Mouse (Mus musculus) skeletal muscle tissue, adult 2 months (tissue): ENCODE results near the gene Gm38392.
A peak's percentile ranks its signal among the peaks of the same experiment; 100 is the strongest.
"Not testable (repeated sequence)": the region's sequence is repeated elsewhere in the genome, so short reads cannot be mapped to it uniquely, and the experiment has no call there.

Experiments
- DNase-seq: peaks from one replicate; pipeline ENCODE4 v3.0.0-alpha.2; 2012; ENCODE audit warnings: low read depth, low spot score

The Gm38392 gene

GRCm38 (mm10) chr3:88287110-88287509 lies at the start of gene Gm38392:
TSS of gene Gm38392 (minus strand) at chr3:88287210.
- no peak for DNase-seq

GRCm38 (mm10) chr3:88336058-88337013 lies 49.3 kb upstream of the Gm38392 start, which contains the start of the genes Tmem79 and Smg5:
TSS of gene Tmem79 (minus strand) at chr3:88336148.
TSS of gene Smg5 (plus strand) at chr3:88336260.
- peak; percentile 98 for DNase-seq

DNA sequence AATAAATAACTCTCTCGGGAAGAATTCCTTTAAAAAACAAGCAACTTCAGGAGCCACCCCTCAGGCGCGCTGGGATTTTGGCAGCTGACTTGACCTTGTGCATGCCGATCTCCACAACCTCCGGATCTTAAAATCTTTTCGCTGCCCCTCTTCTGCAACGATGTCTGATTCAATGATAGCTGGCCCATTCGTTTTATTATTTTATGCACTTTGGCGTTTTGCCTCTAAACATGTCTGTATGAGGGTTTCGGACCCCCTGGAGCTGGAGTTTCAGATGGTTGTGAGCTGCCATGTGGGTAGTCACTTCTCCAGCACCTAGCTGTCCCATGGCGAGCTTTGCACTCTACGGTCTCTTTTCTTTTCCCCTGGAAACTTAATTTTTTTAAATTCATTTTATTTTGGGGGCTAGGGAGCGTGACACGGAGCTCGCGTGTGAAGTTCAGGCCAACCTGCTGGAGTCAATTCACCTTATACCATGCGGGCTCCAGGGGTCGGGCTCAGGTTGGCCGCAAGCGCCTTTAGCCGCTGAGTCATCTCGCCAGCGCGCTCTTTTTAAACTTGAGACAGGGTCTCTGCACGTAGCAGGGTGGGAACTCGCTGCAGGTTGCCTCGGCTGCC lies 48.5 kb upstream of the Gm38392 start:
- peak; percentile 15 for DNase-seq

DNA sequence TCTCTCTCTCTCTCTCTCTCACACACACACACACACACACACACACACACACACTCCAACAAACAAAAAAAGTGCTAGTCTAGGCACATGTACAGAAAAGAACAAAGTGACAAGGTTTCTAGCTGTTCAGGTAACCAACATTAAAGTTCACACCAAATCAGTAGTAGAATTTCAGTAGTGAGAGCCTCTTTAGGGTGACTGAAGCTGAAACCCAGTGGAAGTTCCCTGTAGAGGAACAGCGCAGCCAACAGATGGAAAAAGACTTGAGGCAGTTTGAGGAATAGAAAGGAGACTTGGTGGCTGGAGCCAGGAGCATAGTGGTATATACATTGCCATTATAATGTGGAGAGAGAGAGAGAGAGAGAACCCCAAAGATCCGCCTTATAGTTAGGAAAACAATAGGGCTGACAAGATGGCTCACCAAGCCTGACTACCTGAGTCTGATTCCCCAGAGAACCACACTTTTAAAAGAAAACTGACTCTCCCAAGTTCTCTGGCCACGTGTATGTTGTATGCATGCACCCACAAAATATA lies 48.0 kb upstream of the Gm38392 start:
- DNase-seq, result no peak

GRCm38 (mm10) chr3:88334029-88334658 lies 47.1 kb upstream of the Gm38392 start:
- DNase-seq, result no peak

GRCm38 (mm10) chr3:88331282-88331681 lies 44.3 kb upstream of the Gm38392 start:
- DNase-seq, result no peak

DNA sequence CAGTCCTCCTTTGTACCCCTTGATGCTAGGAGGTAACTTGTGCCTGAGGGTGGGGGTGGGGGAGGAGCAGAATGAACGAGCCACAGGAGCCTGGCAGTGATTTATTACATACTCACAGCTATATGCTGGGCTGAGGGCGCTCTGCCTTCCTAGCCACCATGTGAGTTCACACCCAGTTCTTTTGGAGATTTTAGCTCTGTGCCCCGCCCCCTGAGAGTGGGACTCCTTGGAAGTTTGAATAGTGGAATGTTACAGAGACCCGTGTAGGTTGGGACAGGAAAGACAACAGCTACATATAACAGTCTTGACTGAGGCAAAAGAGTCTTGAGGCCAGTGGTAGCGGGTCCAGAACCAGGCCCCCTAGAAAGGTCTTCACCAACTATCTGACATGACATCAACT lies 41.9 kb upstream of the Gm38392 start:
- no peak for DNase-seq

- DNase-seq, result peak; percentile 65
Measured at GRCm38 (mm10) chr3:88324951-88325405, 38.0 kb upstream of the Gm38392 start, which contains the start of gene Glmp. TSS of gene Glmp (plus strand) at chr3:88325023.

DNA sequence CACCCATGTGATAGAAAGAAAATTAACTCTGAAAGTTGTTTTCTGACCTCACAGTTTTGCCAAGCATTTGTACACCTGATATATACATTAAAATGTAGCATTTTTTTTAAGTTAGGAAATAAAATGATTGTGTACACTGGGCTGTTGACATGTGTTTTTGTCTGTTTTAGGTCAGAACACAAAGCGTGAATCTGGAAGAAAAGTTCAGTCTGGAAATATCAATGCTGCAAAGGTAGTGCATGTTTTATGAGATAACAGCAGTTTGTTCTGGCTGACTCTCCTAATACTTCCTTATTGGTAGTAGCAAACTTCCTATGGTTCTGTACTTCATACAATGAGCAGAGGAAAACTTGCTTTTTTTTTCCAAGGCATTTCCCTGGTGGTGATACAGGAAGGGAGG lies 12.2 kb upstream of the Gm38392 start:
- DNase-seq, result no peak

- peak; percentile 5 for DNase-seq
Measured at GRCm38 (mm10) chr3:88297321-88297851, 10.4 kb upstream of the Gm38392 start.

GRCm38 (mm10) chr3:88296561-88297318 lies 9.7 kb upstream of the Gm38392 start, which contains the start of the genes Tsacc and Cct3:
TSS of gene Tsacc (minus strand) at chr3:88296999.
TSS of gene Cct3 (plus strand) at chr3:88297116.
- peak; percentile 99 for DNase-seq

DNA sequence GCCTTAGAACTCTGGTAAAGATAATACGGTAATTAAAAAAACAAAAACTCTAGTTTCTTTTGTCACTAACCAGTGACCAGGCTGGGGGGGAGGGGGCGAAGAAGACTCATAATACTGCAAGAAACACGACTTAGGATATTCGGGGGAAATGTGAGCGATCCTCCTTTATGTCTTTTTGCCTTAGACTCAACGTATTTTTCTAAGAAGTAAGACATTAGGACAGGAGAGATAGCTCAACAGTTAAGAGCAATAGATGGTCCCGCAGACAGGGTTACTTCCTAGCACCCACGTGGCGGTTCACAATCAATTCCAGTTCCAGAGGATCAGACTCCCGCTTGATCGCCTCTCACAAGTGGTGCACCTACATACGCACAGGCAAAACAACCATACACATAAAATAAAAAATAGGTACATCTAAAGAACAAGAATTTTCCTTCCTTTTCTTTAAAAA lies 9.1 kb upstream of the Gm38392 start:
- no peak for DNase-seq

DNA sequence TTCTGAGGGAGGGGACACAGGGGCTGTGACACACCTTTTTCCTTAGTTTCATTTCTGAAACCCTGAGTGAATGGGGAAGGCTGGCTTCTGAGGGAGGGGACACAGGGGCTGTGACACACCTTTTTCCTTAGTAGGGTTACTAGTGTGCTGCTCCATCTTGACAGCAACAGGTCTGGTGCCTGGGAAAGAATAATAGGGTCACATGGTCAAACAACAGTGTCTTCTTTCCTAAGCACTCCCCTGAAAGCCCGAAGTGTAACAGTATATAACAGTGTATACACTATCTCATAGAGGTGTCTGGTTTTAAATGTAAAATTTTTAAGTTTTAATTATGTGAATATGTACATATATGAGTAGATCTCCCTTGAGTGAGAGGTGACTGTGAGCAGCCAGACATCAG lies 8.3 kb upstream of the Gm38392 start:
- not testable (repeated sequence) for DNase-seq

DNA sequence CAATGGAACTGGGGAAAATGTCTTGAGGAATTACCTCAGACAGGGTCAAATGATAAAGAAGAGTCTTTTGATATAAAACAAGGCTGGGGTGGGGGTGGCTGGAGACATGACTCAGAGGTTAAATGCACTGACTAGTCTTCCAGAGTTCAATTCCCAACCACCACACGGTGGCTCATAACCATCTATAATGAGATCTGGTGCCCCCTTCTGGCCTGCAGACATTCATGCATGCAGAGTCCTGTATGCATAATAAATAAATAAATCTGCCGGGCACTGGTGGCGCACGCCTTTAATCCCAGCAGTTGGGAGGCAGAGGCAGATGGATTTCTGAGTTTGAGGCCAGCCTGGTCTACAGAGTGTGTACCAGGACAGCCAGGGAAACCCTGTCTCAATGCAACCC lies 5.0 kb upstream of the Gm38392 start:
- DNase-seq, result no peak

- DNase-seq, result not testable (repeated sequence)
Measured at GRCm38 (mm10) chr3:88288133-88288713, 1.2 kb upstream of the Gm38392 start.

GRCm38 (mm10) chr3:88285565-88285895 lies 1.5 kb downstream of the Gm38392 start:
- DNase-seq, result not testable (repeated sequence)

DNA sequence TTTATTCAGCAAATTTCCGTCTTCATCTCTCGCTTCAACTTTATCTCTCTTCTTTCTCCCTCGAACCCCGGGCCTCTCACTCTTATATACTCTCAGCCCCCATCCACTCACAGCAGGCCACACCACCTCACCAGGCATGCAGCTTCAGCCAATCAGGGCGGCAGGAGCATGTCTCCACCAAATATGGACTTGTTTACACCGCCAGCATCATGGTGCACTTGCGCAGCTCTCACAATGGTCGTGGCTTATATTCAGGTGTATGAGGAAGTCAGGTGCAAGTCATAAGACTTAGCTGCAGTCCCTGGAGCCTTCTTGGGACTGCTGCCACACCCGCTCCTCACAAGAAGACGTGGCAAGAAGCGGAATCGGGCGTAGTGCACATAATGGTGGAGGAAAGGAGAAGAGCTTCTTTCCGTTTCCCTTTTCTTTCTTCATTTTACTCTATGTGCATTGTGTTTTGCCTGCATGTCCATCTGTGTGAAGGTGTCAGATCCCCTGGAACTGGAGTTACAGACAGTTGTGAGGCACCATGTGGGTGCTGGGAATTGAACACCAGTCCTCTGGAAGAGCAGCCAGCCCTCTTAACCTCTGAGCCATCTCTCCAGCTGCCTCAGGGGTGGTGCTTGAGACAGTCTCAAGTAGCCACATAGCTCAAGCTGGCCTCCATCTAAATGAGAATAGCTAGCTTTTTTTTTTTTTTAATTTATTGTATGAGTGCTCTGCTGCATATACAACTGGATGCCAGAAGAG lies 2.0 kb downstream of the Gm38392 start:
- DNase-seq, result not testable (repeated sequence)

GRCm38 (mm10) chr3:88281141-88281916 lies 5.7 kb downstream of the Gm38392 start:
- DNase-seq, result not testable (repeated sequence)

- DNase-seq, result no peak
Measured at GRCm38 (mm10) chr3:88280035-88280434, 7.0 kb downstream of the Gm38392 start.
